Mouse (Mus musculus) erythroblast, embryonic 14.5 days (primary cell): ENCODE measurements at regions not wholly inside any gene's neighbourhood (a gene's known extent, or its start where the extent isn't known, plus 50 kb on each side); places are given as distances from the start of the nearest gene placed in this dataset.

Experiments used
- GATA1 ChIP-seq: IDR thresholded peaks from 2 replicates; pipeline ENCODE4 v1.6.1; 2012; ENCODE audit warnings: low read length, inconsistent platforms, mixed read lengths
- TAL1 ChIP-seq: IDR thresholded peaks from 3 replicates; pipeline ENCODE4 v1.6.1; 2012; ENCODE audit warnings: low read length, inconsistent platforms, mixed read lengths

DNA sequence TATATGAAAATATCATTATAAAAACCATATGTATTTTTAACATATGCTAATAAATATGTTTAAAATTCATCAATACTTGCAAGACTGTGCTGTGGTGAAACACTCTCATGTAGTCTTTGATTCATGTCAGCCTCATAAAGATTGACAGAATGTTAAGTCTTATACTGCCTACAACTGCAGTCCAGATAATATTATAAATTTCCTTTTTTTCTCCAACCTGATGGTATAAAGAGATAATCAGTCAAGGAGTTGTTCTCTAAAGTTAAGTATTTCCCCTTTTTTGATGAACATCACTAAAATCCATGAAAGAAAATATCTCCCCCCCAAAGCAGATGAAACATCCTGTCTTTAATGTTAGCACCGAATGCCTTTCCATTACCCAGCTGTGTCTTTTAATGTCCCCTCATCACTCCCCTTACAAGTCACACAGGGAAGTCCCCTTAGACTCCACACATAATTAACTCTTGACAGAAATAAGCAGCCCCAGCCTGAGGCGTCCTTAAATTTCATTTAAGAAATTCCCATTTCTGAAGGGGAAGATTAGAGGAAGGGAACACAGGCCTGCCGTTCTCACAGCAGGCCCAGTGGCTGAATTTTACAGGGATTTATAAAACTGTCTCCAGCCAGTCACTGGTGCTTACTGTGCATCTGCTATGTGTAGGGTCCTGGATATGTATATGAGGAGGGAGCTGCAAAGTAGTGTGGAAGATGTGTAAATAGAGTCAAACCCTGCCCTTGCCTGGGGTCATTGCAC, 129.0 kb upstream of the Tbl1xr1 start:
- TF ChIP-seq TAL1, result no peak
- no peak for TF ChIP-seq GATA1
